Mouse (Mus musculus) liver, embryonic 15.5 days (tissue): ENCODE measurements around the gene Tmem179b. TPM values are rescaled to one million over a fixed set of nuclear protein-coding genes. Genes with fewer than 3 reads are reported as not detected.

Experiments
- ATAC-seq: fragments of 200-750 bp; cut with Nextera tagmentation; 2 replicates; pipeline ENCODE4 v1.8.0; 2017; ENCODE audit warnings: moderate number of reproducible peaks, mild to moderate bottlenecking, moderate library complexity; ENCODE audit not compliant: insufficient read depth
- H3K27ac ChIP-seq: fragments of 300-500 bp; sonication (generic); replicated peaks from 2 replicates; pipeline ENCODE4 v1.5.1; 2015; ENCODE audit warnings: mild to moderate bottlenecking, inconsistent platforms
- H3K27me3 ChIP-seq: fragments of 300-500 bp; sonication (generic); 2 replicates; pipeline ENCODE4 v1.6.1; 2015; ENCODE audit warnings: mild to moderate bottlenecking, inconsistent platforms
- H3K36me3 ChIP-seq: fragments of 300-500 bp; sonication (generic); replicated peaks from 2 replicates; pipeline ENCODE4 v1.6.1; 2015; ENCODE audit warnings: moderate library complexity, mild to moderate bottlenecking, inconsistent platforms
- H3K4me1 ChIP-seq: fragments of 300-500 bp; sonication (generic); replicated peaks from 2 replicates; pipeline ENCODE4 v1.6.1; 2015; ENCODE audit warnings: inconsistent platforms
- H3K4me2 ChIP-seq: fragments of 300-500 bp; sonication (generic); 2 replicates; pipeline ENCODE4 v1.6.1; 2015; ENCODE audit warnings: moderate library complexity, mild to moderate bottlenecking, inconsistent platforms
- H3K4me3 ChIP-seq: fragments of 300-500 bp; sonication (generic); replicated peaks from 2 replicates; pipeline ENCODE4 v1.5.1; 2015; ENCODE audit warnings: mild to moderate bottlenecking, inconsistent platforms
- H3K9ac ChIP-seq: fragments of 300-500 bp; sonication (generic); 2 replicates; pipeline ENCODE4 v1.6.1; 2015; ENCODE audit warnings: moderate library complexity, mild to moderate bottlenecking, inconsistent platforms
- H3K9me3 ChIP-seq: fragments of 300-500 bp; sonication (generic); replicated peaks from 2 replicates; pipeline ENCODE4 v1.6.1; 2016; ENCODE audit warnings: inconsistent platforms
- whole genome bisulfite sequencing: fragments of 180-500 bp; shearing (Covaris S2); methylation state at CpG from one replicate; pipeline ENCODE4 v1.1.7; 2015; ENCODE audit warnings: mixed read lengths; ENCODE audit not compliant: insufficient replicate concordance; 5-methylcytosine and 5-hydroxymethylcytosine counted together
- polyA plus RNA-seq: library from polyadenylated mRNA; unstranded; fragments of >200 nt; fragmentation: Nextera tagmentation; extraction: Ambion mirVana; gene quantifications from 2 replicates; pipeline ENCODE4 v1.2.1, GENCODE M21; 2015

Gene Tmem179b
- polyA plus RNA-seq, 1 experiment from 2014 or later = 96.9 TPM

DNA sequence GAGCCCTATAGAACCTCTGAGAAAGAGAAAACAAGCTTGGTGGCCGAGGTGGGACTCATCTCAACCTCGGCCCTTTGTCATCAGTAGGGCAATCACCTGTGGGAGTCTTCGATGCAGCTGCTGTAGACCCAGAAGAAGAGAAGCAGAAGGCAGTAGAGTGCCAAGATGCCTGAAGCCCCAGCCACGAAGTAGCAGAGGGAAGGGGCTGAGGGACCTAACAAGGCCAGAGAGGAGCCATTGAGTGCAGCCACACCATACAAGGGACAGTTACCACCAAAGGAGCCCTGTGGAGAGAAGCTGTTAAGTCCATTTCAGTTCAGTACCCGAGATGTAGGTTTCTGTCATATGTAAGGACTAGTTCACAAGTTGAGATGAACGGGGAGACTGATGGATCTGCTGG lies 858 bp downstream of the Tmem179b start:
- H3K9ac ChIP-seq = peak overlapping the region; percentile 97
- peaks cover 48% of the 10 kb centered on the region for H3K36me3 ChIP-seq
- H3K27ac ChIP-seq = peak overlapping the region; percentile 99
- H3K4me1 ChIP-seq = peaks cover 51% of the 10 kb centered on the region
- peak overlapping the region; percentile 92 for H3K4me2 ChIP-seq
- WGBS = 24% methylated on average over 6 of the region's 6 CpGs
- no peaks in the 10 kb centered on the region for H3K9me3 ChIP-seq
- H3K4me3 ChIP-seq = peak overlapping the region; percentile 88
- no peaks in the 10 kb centered on the region for H3K27me3 ChIP-seq
- no peak for ATAC-seq

DNA sequence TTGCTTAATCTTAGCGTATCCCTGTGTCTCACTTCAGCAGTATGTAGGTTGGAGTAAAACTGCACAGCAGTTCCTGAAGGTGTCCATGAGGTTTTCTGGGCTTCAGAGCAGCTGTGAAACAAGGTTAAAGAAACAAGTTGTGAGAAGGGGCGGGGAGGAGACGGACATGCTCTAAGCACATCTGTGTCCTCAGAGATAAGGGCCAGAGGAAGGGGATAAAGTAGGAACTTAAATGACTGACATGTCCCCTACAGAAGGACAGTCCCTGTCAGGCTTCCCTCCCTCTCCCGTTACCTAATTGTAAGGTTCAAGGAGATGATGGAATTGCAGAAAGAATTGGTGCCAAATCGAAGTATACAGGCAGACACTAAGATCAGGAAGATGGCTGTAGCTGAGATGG lies 1.3 kb downstream of the Tmem179b start:
- peaks cover 48% of the 10 kb centered on the region for H3K36me3 ChIP-seq
- H3K9me3 ChIP-seq = no peaks in the 10 kb centered on the region
- peak overlapping the region; percentile 92 for H3K4me2 ChIP-seq
- H3K4me3 ChIP-seq = peak overlapping the region; percentile 88
- peaks cover 51% of the 10 kb centered on the region for H3K4me1 ChIP-seq
- peak overlapping the region; percentile 99 for H3K27ac ChIP-seq
- WGBS = 22% methylated on average over 5 of the region's 5 CpGs
- no peaks in the 10 kb centered on the region for H3K27me3 ChIP-seq
- peak; percentile 52 for ATAC-seq
- H3K9ac ChIP-seq = peak overlapping the region; percentile 97

DNA sequence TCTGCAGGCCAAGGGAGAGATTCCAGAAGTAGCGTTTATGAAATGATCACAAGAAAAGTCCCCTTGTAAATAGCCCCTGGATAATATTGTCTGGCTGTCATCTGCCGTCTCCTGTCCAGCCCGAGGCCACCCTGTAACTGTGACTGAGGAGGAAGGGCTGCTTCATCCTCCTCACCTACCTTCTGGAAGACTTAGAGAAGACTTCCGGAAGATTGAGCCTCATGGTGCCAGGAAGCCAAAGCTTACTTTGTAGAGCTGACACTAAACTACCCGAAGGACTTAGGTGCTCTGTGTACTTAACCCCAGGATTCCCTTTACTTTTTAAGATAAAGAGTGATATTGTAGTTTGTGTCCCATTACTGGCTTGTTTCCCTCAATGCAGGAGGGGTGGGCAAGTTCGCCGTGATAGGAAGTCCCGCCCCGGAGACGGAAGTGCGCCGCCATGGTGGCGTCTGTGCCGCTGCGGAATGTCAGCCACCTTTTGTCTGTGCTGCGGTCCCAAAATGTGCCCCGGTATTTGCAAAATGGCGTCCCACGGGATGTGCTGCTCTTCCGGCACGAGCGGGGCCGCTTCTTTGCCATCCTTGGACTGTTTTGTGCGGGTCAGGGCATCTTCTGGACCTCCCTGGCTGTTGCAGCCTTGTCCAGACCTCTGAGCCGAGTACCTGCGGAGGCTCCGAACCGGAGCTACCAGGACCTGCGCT lies 3.5 kb downstream of the Tmem179b start, which contains the start of gene Tmem223:
TSS of gene Tmem223 (plus strand) at position 430 of the 704 bp plus-strand sequence.
- Histone ChIP-seq H3K9me3 (no peaks in the 10 kb centered on the region), H3K9ac (peak within 1 kb of the TSS; percentile 81), H3K36me3 (peaks cover 69% of the 10 kb centered on the region), H3K27me3 (no peaks in the 10 kb centered on the region), H3K27ac (peak within 1 kb of the TSS; percentile 85), H3K4me2 (peak within 1 kb of the TSS; percentile 92), H3K4me3 (peak within 1 kb of the TSS; percentile 80), H3K4me1 (peaks cover 41% of the 10 kb centered on the region)
- no peak for ATAC-seq
- 13% methylated on average over 29 of the region's 29 CpGs for WGBS

DNA sequence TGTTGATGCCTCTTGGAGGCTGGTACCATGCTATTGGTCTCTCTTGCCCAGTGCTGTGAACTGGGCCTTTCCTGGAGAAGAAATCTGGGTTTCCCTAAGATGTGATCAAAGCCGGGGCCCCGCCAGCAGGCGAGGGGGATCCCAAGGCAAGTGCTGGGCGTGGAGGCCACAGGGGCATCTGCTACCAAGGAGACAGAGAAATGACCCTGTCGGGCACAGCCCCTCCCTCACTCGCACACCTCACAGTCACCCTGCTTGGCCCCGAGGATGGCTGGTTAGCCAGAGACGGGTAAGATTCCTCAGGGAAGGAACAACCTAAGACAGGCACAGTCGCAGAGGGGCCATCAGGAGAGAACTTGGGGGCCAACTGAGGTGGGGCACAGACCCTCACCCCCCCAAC lies 8.7 kb downstream of the Tmem179b start:
- Histone ChIP-seq H3K36me3 (peaks cover 96% of the 10 kb centered on the region), H3K27ac (no peak overlapping the region), H3K9ac (no peak overlapping the region), H3K27me3 (no peaks in the 10 kb centered on the region), H3K4me1 (peaks cover 6% of the 10 kb centered on the region), H3K9me3 (no peaks in the 10 kb centered on the region), H3K4me2 (no peak overlapping the region), H3K4me3 (no peak overlapping the region)
- ATAC-seq = no peak
- WGBS = 87% methylated on average over 9 of the region's 9 CpGs

DNA sequence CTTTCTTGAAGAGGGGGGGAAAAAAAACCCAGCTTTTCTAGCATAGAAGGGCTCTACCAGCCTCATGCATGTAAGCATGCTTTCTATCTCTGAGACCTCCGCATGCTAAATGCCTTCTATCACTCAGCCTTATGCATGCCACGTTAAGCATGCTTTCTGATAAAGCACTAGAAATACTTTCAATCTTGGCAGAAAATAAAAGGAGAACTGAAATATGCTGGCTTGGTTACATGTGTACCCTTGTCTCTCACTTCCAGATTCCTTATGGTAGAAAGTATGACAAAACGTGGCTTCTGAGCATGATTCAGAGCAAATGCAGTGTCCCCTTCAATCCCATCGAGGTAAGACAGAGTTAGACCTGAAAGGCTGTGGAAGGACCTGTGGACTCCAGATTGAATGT lies 11.0 kb downstream of the Tmem179b start:
- ATAC-seq = no peak
- Histone ChIP-seq H3K4me1 (peaks cover 17% of the 10 kb centered on the region), H3K9me3 (no peaks in the 10 kb centered on the region), H3K9ac (no peak overlapping the region), H3K27ac (no peak overlapping the region), H3K4me2 (no peak overlapping the region), H3K4me3 (no peak overlapping the region), H3K27me3 (no peaks in the 10 kb centered on the region), H3K36me3 (peaks cover 79% of the 10 kb centered on the region)
- 74% methylated on average over 4 of the region's 4 CpGs for WGBS

DNA sequence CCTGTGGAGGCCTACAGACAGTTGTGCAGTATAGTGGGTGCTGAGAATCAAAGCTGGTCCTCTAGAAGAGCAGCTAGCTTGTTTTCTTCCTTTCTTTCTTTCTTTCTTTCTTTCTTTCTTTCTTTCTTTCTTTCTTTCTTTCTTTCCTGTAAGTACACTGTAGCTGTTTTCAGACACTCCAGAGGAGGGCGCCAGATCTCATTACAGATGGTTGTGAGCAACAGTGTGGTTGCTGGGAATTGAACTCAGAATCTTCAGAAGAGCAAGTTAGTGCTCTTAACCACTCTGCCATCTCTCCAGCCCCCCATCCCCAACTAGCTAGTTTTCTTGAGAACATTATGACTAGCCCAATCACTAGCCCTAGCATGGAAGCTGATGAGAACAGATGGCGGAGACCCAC lies 13.5 kb downstream of the Tmem179b start:
- H3K4me3 ChIP-seq = no peak overlapping the region
- H3K4me1 ChIP-seq = peaks cover 29% of the 10 kb centered on the region
- no peak for ATAC-seq
- no peak overlapping the region for H3K9ac ChIP-seq
- no peak overlapping the region for H3K27ac ChIP-seq
- no peak overlapping the region for H3K4me2 ChIP-seq
- H3K36me3 ChIP-seq = peaks cover 54% of the 10 kb centered on the region
- H3K9me3 ChIP-seq = no peaks in the 10 kb centered on the region
- WGBS = 84% methylated on average over 2 of the region's 2 CpGs
- no peaks in the 10 kb centered on the region for H3K27me3 ChIP-seq

DNA sequence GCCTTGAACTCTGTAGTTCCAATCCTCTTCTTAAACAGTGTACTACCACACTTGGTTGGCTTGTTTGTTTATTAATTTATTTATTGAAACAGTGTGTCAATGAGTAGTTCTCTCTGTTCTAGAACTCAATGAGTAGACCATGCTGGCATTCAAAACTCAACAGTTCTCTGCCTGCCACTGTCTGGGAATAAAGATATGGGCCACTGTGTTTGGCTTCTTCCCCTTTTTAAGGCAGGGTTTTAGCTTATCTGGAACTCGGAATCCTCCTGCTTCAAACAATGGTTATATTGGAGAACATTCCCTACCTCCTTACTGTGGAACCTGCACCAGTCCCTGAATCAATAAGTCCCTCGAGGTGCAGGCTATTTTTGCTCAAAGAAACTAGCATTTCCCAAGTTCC lies 15.4 kb downstream of the Tmem179b start:
- peaks cover 38% of the 10 kb centered on the region for H3K4me1 ChIP-seq
- no peak for ATAC-seq
- H3K9ac ChIP-seq = peak overlapping the region; percentile 96; the same call in 1 of the 2 replicates
- H3K4me2 ChIP-seq = peak overlapping the region; percentile 81
- H3K27me3 ChIP-seq = no peaks in the 10 kb centered on the region
- peaks cover 52% of the 10 kb centered on the region for H3K36me3 ChIP-seq
- no peaks in the 10 kb centered on the region for H3K9me3 ChIP-seq
- peak overlapping the region; percentile 80 for H3K4me3 ChIP-seq
- 0 out of 2 replicates have a peak overlapping the region, but pooled peaks have one; percentile 21 for H3K27ac ChIP-seq
- WGBS = 22% methylated on average over 2 of the region's 2 CpGs

DNA sequence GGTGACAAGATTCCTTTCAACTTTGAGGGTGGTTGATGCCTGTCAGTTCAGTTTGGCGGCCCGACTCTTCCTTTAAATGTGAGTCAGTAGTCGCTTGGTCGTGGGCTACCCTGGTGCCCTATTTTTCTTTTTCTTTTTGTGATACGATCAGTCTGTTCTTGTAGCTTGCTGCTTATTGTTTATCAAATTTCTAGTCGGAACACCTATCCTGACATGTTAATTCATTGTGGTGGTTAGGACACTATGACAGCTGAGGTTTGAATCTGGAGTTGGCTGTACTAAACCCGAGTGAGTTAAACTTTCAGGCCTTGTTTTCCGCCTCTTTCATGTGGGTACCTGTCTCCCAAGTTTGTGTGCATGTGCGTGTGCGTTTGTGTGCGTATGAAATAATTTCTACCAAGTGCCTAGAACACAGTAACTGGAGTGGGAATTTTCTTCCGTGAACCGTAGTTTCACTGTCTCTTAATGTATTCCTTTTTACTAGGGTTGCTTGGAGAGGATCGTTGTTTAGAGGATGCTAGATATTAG lies 16.7 kb downstream of the Tmem179b start:
- ATAC-seq = no peak
- peaks cover 38% of the 10 kb centered on the region for H3K4me1 ChIP-seq
- no peaks in the 10 kb centered on the region for H3K9me3 ChIP-seq
- H3K4me2 ChIP-seq = peak overlapping the region; percentile 81
- no peaks in the 10 kb centered on the region for H3K27me3 ChIP-seq
- peak overlapping the region; percentile 91 for H3K27ac ChIP-seq
- peak overlapping the region; percentile 80 for H3K4me3 ChIP-seq
- WGBS = 2% methylated on average over 14 of the region's 14 CpGs
- peaks cover 51% of the 10 kb centered on the region for H3K36me3 ChIP-seq
- peak overlapping the region; percentile 96 for H3K9ac ChIP-seq

DNA sequence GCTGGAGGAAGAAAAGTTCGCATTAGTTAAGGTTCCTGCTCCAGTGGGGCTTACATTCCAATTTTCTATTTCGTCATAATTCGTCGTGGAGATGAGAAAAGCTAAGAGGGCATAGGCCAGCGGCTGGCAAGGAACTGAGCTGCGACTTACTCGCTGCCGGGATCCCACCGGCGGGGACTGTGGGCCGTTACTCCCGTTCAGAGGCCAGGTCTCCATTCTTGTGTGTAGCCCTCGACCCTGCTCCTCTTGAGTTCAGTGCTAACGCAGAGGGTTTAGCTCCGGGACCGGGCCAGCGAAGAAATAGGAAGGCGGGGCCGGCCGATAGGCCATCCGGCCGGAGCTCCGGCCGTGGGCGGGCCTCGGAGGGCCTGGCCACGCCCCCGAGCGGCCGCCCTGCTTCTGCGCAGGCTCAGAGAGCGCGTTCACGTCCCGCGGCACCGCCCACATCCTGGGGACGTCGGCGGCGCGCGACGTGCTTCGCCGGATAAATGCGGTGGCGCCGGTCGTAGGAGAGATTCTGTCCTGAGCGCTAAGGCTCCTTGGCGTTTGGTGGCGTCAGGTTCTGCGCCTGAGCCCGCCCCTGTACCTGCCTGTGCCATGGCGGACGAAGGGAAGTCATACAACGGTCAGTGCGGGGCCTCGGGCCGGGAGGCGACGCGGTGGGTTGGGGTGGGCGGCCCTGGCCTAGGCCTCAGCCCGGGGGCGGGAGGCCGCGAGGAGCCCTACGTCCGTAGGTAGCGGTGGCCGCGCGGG lies 17.5 kb downstream of the Tmem179b start, which contains the start of gene Nxf1:
TSS of gene Nxf1 (plus strand) at position 439 of the 753 bp plus-strand sequence.
- peak; percentile 92 for ATAC-seq
- no peaks in the 10 kb centered on the region for H3K9me3 ChIP-seq
- H3K9ac ChIP-seq = peak within 1 kb of the TSS; percentile 96
- H3K27ac ChIP-seq = peak within 1 kb of the TSS; percentile 91
- peaks cover 51% of the 10 kb centered on the region for H3K36me3 ChIP-seq
- peak within 1 kb of the TSS; percentile 80 for H3K4me3 ChIP-seq
- H3K27me3 ChIP-seq = no peaks in the 10 kb centered on the region
- peak within 1 kb of the TSS; percentile 81 for H3K4me2 ChIP-seq
- peaks cover 38% of the 10 kb centered on the region for H3K4me1 ChIP-seq
- WGBS = under 1% methylated on average over 75 of the region's 75 CpGs

DNA sequence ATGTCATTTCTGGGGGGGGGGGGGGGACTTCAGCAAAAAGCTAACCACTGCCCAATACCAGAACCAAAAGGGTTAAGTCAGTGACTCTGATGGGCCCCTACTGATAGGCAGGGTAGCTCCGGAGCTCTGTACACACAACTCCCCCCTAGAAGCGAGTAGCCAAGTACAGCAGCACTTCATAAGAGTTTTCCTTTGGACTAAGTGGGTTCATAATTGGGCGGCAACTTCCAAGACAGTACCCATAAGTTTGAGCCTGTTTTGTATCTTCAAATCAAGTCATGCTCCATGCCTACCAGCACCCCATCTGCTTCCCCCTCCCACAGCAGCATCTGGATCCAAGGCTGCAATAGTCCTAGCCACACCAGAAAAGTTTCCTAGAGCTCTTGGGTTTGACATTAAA lies 18.6 kb downstream of the Tmem179b start:
- ATAC-seq = no peak
- Histone ChIP-seq H3K4me2 (peak overlapping the region; percentile 81), H3K36me3 (peaks cover 54% of the 10 kb centered on the region), H3K27me3 (no peaks in the 10 kb centered on the region), H3K27ac (peak overlapping the region; percentile 91; the same call in 1 of the 2 replicates), H3K4me1 (peaks cover 38% of the 10 kb centered on the region), H3K9me3 (no peaks in the 10 kb centered on the region), H3K9ac (no peak overlapping the region), H3K4me3 (peak overlapping the region; percentile 80)
- whole genome bisulfite sequencing = 23% methylated on average over 3 of the region's 3 CpGs

DNA sequence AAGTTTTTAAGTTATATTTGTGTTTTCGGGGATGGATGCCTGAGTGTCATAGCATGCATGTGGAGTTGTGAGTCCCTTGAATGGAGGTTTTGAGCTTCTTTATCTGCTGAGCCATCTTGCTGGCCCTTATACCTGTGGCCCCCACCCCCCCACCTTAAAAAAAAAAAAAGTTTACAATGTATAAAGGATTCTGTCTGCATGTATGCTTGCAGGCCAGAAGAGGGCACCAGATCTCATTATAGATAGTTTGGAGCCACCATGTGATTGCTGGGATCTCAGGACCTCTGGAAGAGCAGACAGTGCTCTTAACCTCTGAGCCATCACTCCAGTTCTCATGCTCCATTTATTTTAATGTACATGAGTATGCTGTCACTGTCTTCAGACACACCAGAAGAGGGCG lies 26.9 kb downstream of the Tmem179b start:
- no peaks in the 10 kb centered on the region for H3K9me3 ChIP-seq
- H3K4me2 ChIP-seq = no peak overlapping the region
- peaks cover 13% of the 10 kb centered on the region for H3K4me1 ChIP-seq
- ATAC-seq = no peak
- H3K27ac ChIP-seq = no peak overlapping the region
- no peaks in the 10 kb centered on the region for H3K27me3 ChIP-seq
- no peak overlapping the region for H3K4me3 ChIP-seq
- WGBS = 65% methylated on average over 2 of the region's 2 CpGs
- H3K36me3 ChIP-seq = peaks cover 93% of the 10 kb centered on the region
- H3K9ac ChIP-seq = no peak overlapping the region
